Mouse (Mus musculus): ENCODE measurements around the gene Vangl1. TPM values are rescaled to one million over a fixed set of nuclear protein-coding genes. Genes with fewer than 3 reads are reported as not detected.
"Not testable (repeated sequence)": the region's sequence is repeated elsewhere in the genome, so short reads cannot be mapped to it uniquely, and the experiment has no call there.

Vangl1 gene
- 1 to 10 TPM; 5.3 to 7.3 TPM for total RNA-seq (2021)

GRCm38 (mm10) chr3:102203781-102204721, at the start of gene Vangl1:
Gene Vangl1 (minus strand): TSS chr3:102204693.
- DNase-seq, result peak; percentile 44 to 48

- no peak for DNase-seq
Observed at GRCm38 (mm10) chr3:102253554-102253953, 49.1 kb upstream of the Vangl1 start.

GRCm38 (mm10) chr3:102252927-102253326, 48.4 kb upstream of the Vangl1 start:
- no peak for DNase-seq

- DNase-seq, result no peak
Observed at GRCm38 (mm10) chr3:102250873-102251272, 46.4 kb upstream of the Vangl1 start.

- peak; percentile 67 for DNase-seq
Observed at GRCm38 (mm10) chr3:102249401-102249991, 45.0 kb upstream of the Vangl1 start.

GRCm38 (mm10) chr3:102244601-102245000, 40.1 kb upstream of the Vangl1 start:
- DNase-seq, result no peak

- DNase-seq, result peak in 1 of 2 experiments; percentile 38
Observed at GRCm38 (mm10) chr3:102242854-102243253, 38.4 kb upstream of the Vangl1 start.

GRCm38 (mm10) chr3:102231418-102232134, 27.1 kb upstream of the Vangl1 start:
- no peak for DNase-seq

- DNase-seq, result no peak
Observed at GRCm38 (mm10) chr3:102222756-102223155, 18.3 kb upstream of the Vangl1 start.

- no peak for DNase-seq
Observed at GRCm38 (mm10) chr3:102218301-102218700, 13.8 kb upstream of the Vangl1 start.

GRCm38 (mm10) chr3:102214736-102215135, 10.2 kb upstream of the Vangl1 start:
- DNase-seq, result no peak

- no peak for DNase-seq
Observed at GRCm38 (mm10) chr3:102214299-102214698, 9.8 kb upstream of the Vangl1 start.

GRCm38 (mm10) chr3:102212896-102213295, 8.4 kb upstream of the Vangl1 start:
- no peak for DNase-seq

GRCm38 (mm10) chr3:102212336-102212735, 7.8 kb upstream of the Vangl1 start:
- DNase-seq, result no peak

- no peak for DNase-seq
Observed at GRCm38 (mm10) chr3:102211340-102211739, 6.8 kb upstream of the Vangl1 start.

- DNase-seq, result no peak
Observed at GRCm38 (mm10) chr3:102210775-102211174, 6.3 kb upstream of the Vangl1 start.

GRCm38 (mm10) chr3:102208861-102209260, 4.4 kb upstream of the Vangl1 start:
- DNase-seq, result no peak

GRCm38 (mm10) chr3:102205458-102205830, 951 bp upstream of the Vangl1 start:
- DNase-seq, result no peak

- not testable (repeated sequence) for DNase-seq
Observed at GRCm38 (mm10) chr3:102204734-102205457, 403 bp upstream of the Vangl1 start.

GRCm38 (mm10) chr3:102203131-102203530, 1.4 kb downstream of the Vangl1 start:
- no peak for DNase-seq

GRCm38 (mm10) chr3:102199991-102200390, 4.5 kb downstream of the Vangl1 start:
- no peak for DNase-seq

GRCm38 (mm10) chr3:102199226-102199625, 5.3 kb downstream of the Vangl1 start:
- DNase-seq, result no peak
